Mouse (Mus musculus) neural tube, embryonic 13.5 days (tissue): ENCODE measurements around the gene Cldn9. TPM values are rescaled to one million over a fixed set of nuclear protein-coding genes. Genes with fewer than 3 reads are reported as not detected.
A peak's percentile ranks its signal among the peaks of the same experiment; 100 is the strongest.

Experiments used
- ATAC-seq: fragments of 200-750 bp; cut with Nextera tagmentation; 2 replicates; pipeline ENCODE4 v1.8.0; 2017; ENCODE audit warnings: low read depth, mild to moderate bottlenecking, moderate TSS enrichment, moderate library complexity
- H3K27ac ChIP-seq: fragments of 300-500 bp; sonication (generic); replicated peaks from 2 replicates; pipeline ENCODE4 v1.5.1; 2015; ENCODE audit warnings: moderate library complexity, mild to moderate bottlenecking, inconsistent platforms
- H3K27me3 ChIP-seq: fragments of 300-500 bp; sonication (generic); 2 replicates; pipeline ENCODE4 v1.6.1; 2015; ENCODE audit warnings: mild to moderate bottlenecking, inconsistent platforms
- H3K36me3 ChIP-seq: fragments of 300-500 bp; sonication (generic); 2 replicates; pipeline ENCODE4 v1.6.1; 2015; ENCODE audit warnings: mild to moderate bottlenecking, inconsistent platforms
- H3K4me1 ChIP-seq: fragments of 300-500 bp; sonication (generic); replicated peaks from 2 replicates; pipeline ENCODE4 v1.6.1; 2015; ENCODE audit warnings: inconsistent platforms
- H3K4me2 ChIP-seq: fragments of 300-500 bp; sonication (generic); 2 replicates; pipeline ENCODE4 v1.6.1; 2015; ENCODE audit warnings: inconsistent platforms, mild to moderate bottlenecking, moderate library complexity
- H3K4me3 ChIP-seq: fragments of 300-500 bp; sonication (generic); 2 replicates; pipeline ENCODE4 v1.5.1; 2015; ENCODE audit warnings: mild to moderate bottlenecking, inconsistent platforms
- H3K9ac ChIP-seq: fragments of 300-500 bp; sonication (generic); 2 replicates; pipeline ENCODE4 v1.6.1; 2015; ENCODE audit warnings: moderate library complexity, mild to moderate bottlenecking, inconsistent platforms
- H3K9me3 ChIP-seq: fragments of 300-500 bp; sonication (generic); 2 replicates; pipeline ENCODE4 v1.6.1; 2016; ENCODE audit warnings: inconsistent platforms
- WGBS: fragments of 180-500 bp; shearing (Covaris S2); methylation state at CpG from one replicate; pipeline ENCODE4 v1.1.7; 2015; 5-methylcytosine and 5-hydroxymethylcytosine counted together
- polyA plus RNA-seq: library from polyadenylated mRNA; unstranded; fragments of >200 nt; fragmentation: Nextera tagmentation; extraction: Ambion mirVana; gene quantifications from 2 replicates; pipeline ENCODE4 v1.2.1, GENCODE M21; 2015

Gene Cldn9
- polyA plus RNA-seq: 1.2 and 1.3 TPM in 2 replicates

- no peak within 1 kb of the TSS; the same call in 1 of the 2 replicates for H3K4me2 ChIP-seq
- peaks cover 62% of the 10 kb centered on the region for H3K27me3 ChIP-seq
- H3K36me3 ChIP-seq: no peaks in the 10 kb centered on the region
- H3K9me3 ChIP-seq: no peaks in the 10 kb centered on the region
- no peak within 1 kb of the TSS for H3K9ac ChIP-seq
- H3K4me1 ChIP-seq: peaks cover 18% of the 10 kb centered on the region
- peak; percentile 44; the same call in 1 of the 2 replicates for ATAC-seq
- 14% methylated on average over 15 of the region's 15 CpGs for WGBS
- H3K4me3 ChIP-seq: no peak within 1 kb of the TSS
- no peak within 1 kb of the TSS for H3K27ac ChIP-seq
Observed at GRCm38 (mm10) chr17:23683856-23684672, at the start of gene Cldn9. Gene Cldn9 (minus strand): TSS chr17:23684026.

- ATAC-seq: no peak
- no peak overlapping the region for H3K9ac ChIP-seq
- WGBS: 61% methylated on average over 1 of the region's 1 CpGs
- H3K27me3 ChIP-seq: no peaks in the 10 kb centered on the region
- H3K4me1 ChIP-seq: peaks cover 12% of the 10 kb centered on the region
- H3K36me3 ChIP-seq: peaks cover 5% of the 10 kb centered on the region; the same call in 1 of the 2 replicates
- H3K27ac ChIP-seq: no peak overlapping the region
- H3K4me3 ChIP-seq: no peak overlapping the region
- no peaks in the 10 kb centered on the region for H3K9me3 ChIP-seq
- H3K4me2 ChIP-seq: no peak overlapping the region
Observed at GRCm38 (mm10) chr17:23730441-23730840, 46.6 kb upstream of the Cldn9 start.

GRCm38 (mm10) chr17:23726758-23727142 is 42.9 kb upstream of the Cldn9 start:
- Histone ChIP-seq H3K4me3 (peak overlapping the region; percentile 84), H3K27ac (peak overlapping the region; percentile 67), H3K27me3 (no peaks in the 10 kb centered on the region), H3K9me3 (no peaks in the 10 kb centered on the region), H3K9ac (peak overlapping the region; percentile 74), H3K36me3 (no peaks in the 10 kb centered on the region), H3K4me1 (peaks cover 13% of the 10 kb centered on the region), H3K4me2 (peak overlapping the region; percentile 92)
- ATAC-seq: peak; percentile 78
- under 1% methylated on average over 20 of the region's 20 CpGs for WGBS

GRCm38 (mm10) chr17:23725999-23726757 is 42.4 kb upstream of the Cldn9 start, which contains the start of gene Pkmyt1:
Gene Pkmyt1 (plus strand): TSS chr17:23726336.
- Histone ChIP-seq H3K27ac (peak within 1 kb of the TSS; percentile 67), H3K27me3 (no peaks in the 10 kb centered on the region), H3K9ac (peak within 1 kb of the TSS; percentile 74), H3K4me3 (peak within 1 kb of the TSS; percentile 84), H3K36me3 (no peaks in the 10 kb centered on the region), H3K9me3 (no peaks in the 10 kb centered on the region), H3K4me1 (peaks cover 13% of the 10 kb centered on the region), H3K4me2 (peak within 1 kb of the TSS; percentile 92)
- peak; percentile 96 for ATAC-seq
- WGBS: 2% methylated on average over 67 of the region's 73 CpGs

- Histone ChIP-seq H3K4me1 (peaks cover 13% of the 10 kb centered on the region), H3K4me3 (peak overlapping the region; percentile 84), H3K36me3 (no peaks in the 10 kb centered on the region), H3K9me3 (no peaks in the 10 kb centered on the region), H3K27me3 (no peaks in the 10 kb centered on the region), H3K27ac (peak overlapping the region; percentile 67; the same call in 1 of the 2 replicates), H3K4me2 (peak overlapping the region; percentile 92), H3K9ac (peak overlapping the region; percentile 72)
- no peak for ATAC-seq
- 67% methylated on average over 4 of the region's 4 CpGs for WGBS
Observed at GRCm38 (mm10) chr17:23725477-23725876, 41.7 kb upstream of the Cldn9 start.

GRCm38 (mm10) chr17:23722376-23723125 is 38.7 kb upstream of the Cldn9 start, which contains the start of gene 1520401A03Rik:
Gene 1520401A03Rik (minus strand): TSS chr17:23722783.
- Histone ChIP-seq H3K27ac (no peak within 1 kb of the TSS), H3K9me3 (no peaks in the 10 kb centered on the region), H3K9ac (no peak within 1 kb of the TSS), H3K36me3 (no peaks in the 10 kb centered on the region), H3K27me3 (no peaks in the 10 kb centered on the region), H3K4me2 (no peak within 1 kb of the TSS), H3K4me1 (peaks cover 13% of the 10 kb centered on the region), H3K4me3 (no peak within 1 kb of the TSS)
- WGBS: 74% methylated on average over 7 of the region's 7 CpGs
- ATAC-seq: no peak

GRCm38 (mm10) chr17:23721886-23722285 is 38.1 kb upstream of the Cldn9 start:
- Histone ChIP-seq H3K4me1 (peaks cover 8% of the 10 kb centered on the region), H3K9ac (no peak overlapping the region), H3K27me3 (no peaks in the 10 kb centered on the region), H3K36me3 (no peaks in the 10 kb centered on the region), H3K27ac (no peak overlapping the region), H3K4me2 (no peak overlapping the region), H3K4me3 (no peak overlapping the region), H3K9me3 (no peaks in the 10 kb centered on the region)
- ATAC-seq: no peak
- 88% methylated on average over 2 of the region's 2 CpGs for WGBS

GRCm38 (mm10) chr17:23719455-23719854 is 35.6 kb upstream of the Cldn9 start:
- no peaks in the 10 kb centered on the region for H3K9me3 ChIP-seq
- ATAC-seq: no peak
- H3K27ac ChIP-seq: no peak overlapping the region
- no peak overlapping the region for H3K4me3 ChIP-seq
- no peaks in the 10 kb centered on the region for H3K4me1 ChIP-seq
- no peak overlapping the region for H3K4me2 ChIP-seq
- 13% methylated on average over 1 of the region's 1 CpGs for WGBS
- no peaks in the 10 kb centered on the region for H3K36me3 ChIP-seq
- H3K9ac ChIP-seq: no peak overlapping the region
- 0 out of 2 replicates have a peak, but pooled peaks cover 1% of the 10 kb centered on the region for H3K27me3 ChIP-seq

- no peak overlapping the region for H3K9ac ChIP-seq
- H3K27ac ChIP-seq: no peak overlapping the region
- no peaks in the 10 kb centered on the region for H3K9me3 ChIP-seq
- no peak for ATAC-seq
- no peak overlapping the region for H3K4me2 ChIP-seq
- no peaks in the 10 kb centered on the region for H3K36me3 ChIP-seq
- 63% methylated on average over 2 of the region's 2 CpGs for WGBS
- H3K27me3 ChIP-seq: 0 out of 2 replicates have a peak, but pooled peaks cover 11% of the 10 kb centered on the region
- no peaks in the 10 kb centered on the region for H3K4me1 ChIP-seq
- no peak overlapping the region for H3K4me3 ChIP-seq
Observed at GRCm38 (mm10) chr17:23717003-23717402, 33.2 kb upstream of the Cldn9 start.

- H3K4me3 ChIP-seq: no peak overlapping the region
- no peaks in the 10 kb centered on the region for H3K36me3 ChIP-seq
- no peak overlapping the region for H3K4me2 ChIP-seq
- H3K27me3 ChIP-seq: peaks cover 27% of the 10 kb centered on the region
- peaks cover 10% of the 10 kb centered on the region; the same call in 1 of the 2 replicates for H3K4me1 ChIP-seq
- H3K9ac ChIP-seq: no peak overlapping the region
- H3K9me3 ChIP-seq: no peaks in the 10 kb centered on the region
- WGBS: 1% methylated on average over 3 of the region's 3 CpGs
- no peak overlapping the region for H3K27ac ChIP-seq
- ATAC-seq: peak; percentile 30; the same call in 1 of the 2 replicates
Observed at GRCm38 (mm10) chr17:23706212-23706611, 22.4 kb upstream of the Cldn9 start.

GRCm38 (mm10) chr17:23705525-23706104 is 21.8 kb upstream of the Cldn9 start:
- Histone ChIP-seq H3K4me3 (no peak overlapping the region), H3K27ac (no peak overlapping the region), H3K9me3 (no peaks in the 10 kb centered on the region), H3K4me2 (no peak overlapping the region), H3K4me1 (peaks cover 10% of the 10 kb centered on the region; the same call in 1 of the 2 replicates), H3K27me3 (peaks cover 33% of the 10 kb centered on the region), H3K36me3 (no peaks in the 10 kb centered on the region), H3K9ac (no peak overlapping the region)
- 75% methylated on average over 7 of the region's 7 CpGs for WGBS
- ATAC-seq: peak; percentile 42; the same call in 1 of the 2 replicates
